Mouse (Mus musculus): ENCODE results near the gene Pdap1.

DNA sequence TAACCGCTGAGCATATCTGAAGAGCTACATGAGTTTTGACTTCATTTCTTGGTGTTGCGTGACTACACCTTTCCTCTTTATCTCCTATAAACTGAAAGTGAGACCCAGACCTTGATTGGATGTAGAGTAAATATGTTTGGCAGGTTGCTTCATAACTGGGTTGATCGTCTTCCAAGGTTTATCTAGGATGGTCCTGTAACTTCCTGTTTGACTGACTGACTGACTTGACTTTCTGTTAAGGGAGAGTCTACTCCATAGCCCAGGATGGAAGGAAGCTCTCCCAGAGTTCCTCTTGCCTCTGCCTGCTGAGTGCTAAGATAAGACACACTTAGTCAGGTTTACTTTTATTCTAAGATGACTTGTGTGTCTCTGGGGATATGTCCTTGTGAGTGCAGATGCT lies 50.2 kb downstream of the Pdap1 start:
- no peak for TF ChIP-seq CTCF (IDR thresholded peaks at IDR 0.05; ENCODE audit: low read depth, low read length)
- no peak for TF ChIP-seq POLR2A (IDR thresholded peaks at IDR 0.05; ENCODE audit: extremely low read depth, insufficient read depth, low read length)
